In the genomic region with DNA sequence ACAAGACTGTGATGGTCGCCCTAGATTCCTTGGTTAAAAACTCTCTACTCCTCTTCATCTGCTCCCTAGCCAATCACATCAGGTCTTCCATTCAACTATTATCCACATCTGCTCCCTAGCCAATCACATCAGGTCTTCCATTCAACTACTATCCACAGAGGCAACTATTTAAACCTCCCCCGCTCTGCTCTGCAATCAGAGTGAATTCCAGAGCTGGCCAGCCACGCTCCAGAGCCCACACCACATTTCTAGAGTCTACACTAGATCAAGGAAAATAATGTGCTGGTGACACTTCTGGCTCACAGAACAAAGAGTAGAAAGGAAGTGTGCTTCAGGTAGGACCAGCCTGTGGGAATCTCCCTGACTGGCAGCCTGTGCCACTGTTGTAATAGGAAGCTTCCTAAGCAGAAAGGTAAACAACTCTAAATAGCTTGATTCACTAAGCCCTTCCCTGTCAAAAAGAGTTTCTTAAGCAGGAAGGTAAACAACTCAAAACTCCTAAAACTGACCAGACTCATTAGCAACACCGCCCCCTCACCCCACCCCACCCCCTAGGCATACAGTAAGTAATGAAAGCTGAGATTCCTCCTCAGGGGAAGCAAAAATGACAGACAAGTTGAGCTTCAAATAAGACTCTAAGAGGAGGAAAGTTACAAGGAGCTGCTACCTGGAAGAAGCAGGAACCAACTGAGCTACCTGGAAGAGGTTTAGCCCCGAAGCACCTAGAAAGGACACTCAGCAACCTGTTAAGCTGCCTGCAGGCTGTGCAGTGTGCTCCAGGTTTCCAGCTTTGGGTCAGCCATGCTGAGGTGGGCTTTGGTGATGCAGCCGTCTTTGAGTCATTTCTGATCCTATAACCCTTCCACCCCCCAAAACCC, we compare ENCODE assay signal across 15 mouse cellular contexts.
DNase-seq lines count a peak whose midpoint lies in the region; ATAC-seq lines count a peak whose summit lies in the region.
"Had no signal": no experiment of that assay in that cellular context is flagged by ENCODE, and none has a peak within 500 bp of the region (broad histone marks: within the 10 kb centered on the region; RNA-seq: fewer than 3 reads in every experiment).

No protein-coding gene starts in this region.

- no peaks in the 10 kb centered on the region for H3K4me1 ChIP-seq in hindbrain, embryonic 13.5 days (replicated peaks)
- no peaks in the 10 kb centered on the region for H3K4me1 ChIP-seq in hindbrain, embryonic 12.5 days
- no peaks in the 10 kb centered on the region for H3K4me1 ChIP-seq in midbrain, embryonic 13.5 days (replicated peaks)
- H3K4me1 ChIP-seq in midbrain, embryonic 10.5 days = peaks cover 3% of the 10 kb centered on the region; the same call in 1 of the 2 replicates
- H3K4me1 ChIP-seq in midbrain, embryonic 15.5 days = no peaks in the 10 kb centered on the region
- H3K4me1 ChIP-seq: lung, embryonic 15.5 days had no signal

- 74% methylated on average over 6 of the region's 6 CpGs for WGBS in hindbrain, embryonic 13.5 days
- 65% methylated on average over 6 of the region's 6 CpGs for WGBS in hindbrain, embryonic 12.5 days
- WGBS in midbrain, embryonic 13.5 days = 60% methylated on average over 6 of the region's 6 CpGs
- WGBS in midbrain, embryonic 10.5 days = 57% methylated on average over 6 of the region's 6 CpGs
- WGBS in midbrain, embryonic 15.5 days = 71% methylated on average over 6 of the region's 6 CpGs

- H3K27ac ChIP-seq in hindbrain, embryonic 13.5 days = no peak overlapping the region
- H3K27ac ChIP-seq in hindbrain, embryonic 12.5 days = no peak overlapping the region
- no peak overlapping the region for H3K27ac ChIP-seq in midbrain, embryonic 13.5 days
- no peak overlapping the region for H3K27ac ChIP-seq in midbrain, embryonic 10.5 days (replicated peaks)
- H3K27ac ChIP-seq in midbrain, embryonic 15.5 days = no peak overlapping the region
- H3K27ac ChIP-seq: left cerebral cortex, adult 2 months; lung, embryonic 15.5 days had no signal

- DNase-seq in midbrain, embryonic 10.5 days (ENCODE audit: low spot score) = no peak
- DNase-seq in embryo, embryonic 9.5 days (ENCODE audit: extremely low spot score) = peak; percentile 5
- DNase-seq in cerebellum, adult 11-12 months = no peak
- DNase-seq in cerebellum, postnatal 14 days = no peak
- DNase-seq: adrenal gland, adult 2 months; gastrocnemius, postnatal 14 days; right cerebral cortex, postnatal 25 days; thymus, postnatal 14 days had no signal

- no peak overlapping the region for H3K9ac ChIP-seq in hindbrain, embryonic 13.5 days
- H3K9ac ChIP-seq in hindbrain, embryonic 12.5 days = no peak overlapping the region
- no peak overlapping the region for H3K9ac ChIP-seq in midbrain, embryonic 13.5 days (replicated peaks)
- no peak overlapping the region for H3K9ac ChIP-seq in midbrain, embryonic 15.5 days
- H3K9ac ChIP-seq: lung, embryonic 15.5 days had no signal

- no peak overlapping the region for H3K4me2 ChIP-seq in hindbrain, embryonic 13.5 days
- no peak overlapping the region for H3K4me2 ChIP-seq in hindbrain, embryonic 12.5 days (replicated peaks)
- no peak overlapping the region for H3K4me2 ChIP-seq in midbrain, embryonic 13.5 days (replicated peaks)
- H3K4me2 ChIP-seq in midbrain, embryonic 15.5 days = no peak overlapping the region
- H3K4me2 ChIP-seq: lung, embryonic 15.5 days had no signal

- H3K4me3 ChIP-seq in hindbrain, embryonic 13.5 days = no peak overlapping the region
- H3K4me3 ChIP-seq in hindbrain, embryonic 12.5 days = no peak overlapping the region
- no peak overlapping the region for H3K4me3 ChIP-seq in midbrain, embryonic 13.5 days (replicated peaks)
- no peak overlapping the region for H3K4me3 ChIP-seq in midbrain, embryonic 10.5 days
- no peak overlapping the region for H3K4me3 ChIP-seq in midbrain, embryonic 15.5 days
- H3K4me3 ChIP-seq: left cerebral cortex, adult 2 months; lung, embryonic 15.5 days had no signal

- no peaks in the 10 kb centered on the region for H3K9me3 ChIP-seq in hindbrain, embryonic 13.5 days
- H3K9me3 ChIP-seq in hindbrain, embryonic 12.5 days (replicated peaks) = no peaks in the 10 kb centered on the region
- no peaks in the 10 kb centered on the region for H3K9me3 ChIP-seq in midbrain, embryonic 13.5 days
- no peaks in the 10 kb centered on the region for H3K9me3 ChIP-seq in midbrain, embryonic 10.5 days (replicated peaks)
- H3K9me3 ChIP-seq in midbrain, embryonic 15.5 days = no peaks in the 10 kb centered on the region
- H3K9me3 ChIP-seq: lung, embryonic 15.5 days had no signal

- H3K27me3 ChIP-seq in hindbrain, embryonic 13.5 days = no peaks in the 10 kb centered on the region
- H3K27me3 ChIP-seq in hindbrain, embryonic 12.5 days = no peaks in the 10 kb centered on the region
- no peaks in the 10 kb centered on the region for H3K27me3 ChIP-seq in midbrain, embryonic 13.5 days
- H3K27me3 ChIP-seq in midbrain, embryonic 10.5 days (ENCODE audit: low read depth, poor library complexity, severe bottlenecking) = no peaks in the 10 kb centered on the region
- no peaks in the 10 kb centered on the region for H3K27me3 ChIP-seq in midbrain, embryonic 15.5 days (replicated peaks)
- H3K27me3 ChIP-seq: lung, embryonic 15.5 days had no signal

- ATAC-seq in hindbrain, embryonic 13.5 days (ENCODE audit: low FRiP score) = 0 out of 2 replicates have a peak, but pooled peaks have one; percentile 14
- no peak for ATAC-seq in hindbrain, embryonic 12.5 days (ENCODE audit: low FRiP score)
- ATAC-seq in midbrain, embryonic 13.5 days = peak; percentile 32; the same call in 1 of the 2 replicates
- peak; percentile 19; the same call in 1 of the 2 replicates for ATAC-seq in midbrain, embryonic 15.5 days (replicated peaks)
- ATAC-seq: hindbrain, embryonic 16.5 days had no signal

- peaks cover 25% of the 10 kb centered on the region for H3K36me3 ChIP-seq in hindbrain, embryonic 13.5 days
- H3K36me3 ChIP-seq in hindbrain, embryonic 12.5 days = peaks cover 18% of the 10 kb centered on the region
- peaks cover 16% of the 10 kb centered on the region for H3K36me3 ChIP-seq in midbrain, embryonic 13.5 days
- H3K36me3 ChIP-seq in midbrain, embryonic 10.5 days = peaks cover 21% of the 10 kb centered on the region
- 0 out of 2 replicates have a peak, but pooled peaks cover 4% of the 10 kb centered on the region for H3K36me3 ChIP-seq in midbrain, embryonic 15.5 days (replicated peaks)
- H3K36me3 ChIP-seq: lung, embryonic 15.5 days had no signal
